Mouse (Mus musculus): ENCODE measurements around the gene Csf1.
"Not testable (repeated sequence)": the region's sequence is repeated elsewhere in the genome, so short reads cannot be mapped to it uniquely, and the experiment has no call there.

Gene Csf1

GRCm38 (mm10) chr3:107750775-107751540 lies 9.3 kb downstream of the Csf1 start:
- in situ Hi-C loops (cut with MboI; ENCODE audit: low sequenced_read_pairs): no loop called here

GRCm38 (mm10) chr3:107749446-107749845 lies 10.8 kb downstream of the Csf1 start:
- in situ Hi-C loops (cut with MboI; ENCODE audit: low sequenced_read_pairs): no loop called here

GRCm38 (mm10) chr3:107748260-107748955 lies 11.9 kb downstream of the Csf1 start:
- in situ Hi-C loops (cut with MboI; ENCODE audit: low sequenced_read_pairs): no loop called here

- in situ Hi-C loops (cut with MboI; ENCODE audit: low sequenced_read_pairs): no loop called here
Measured at GRCm38 (mm10) chr3:107746026-107746425, 14.2 kb downstream of the Csf1 start.

DNA sequence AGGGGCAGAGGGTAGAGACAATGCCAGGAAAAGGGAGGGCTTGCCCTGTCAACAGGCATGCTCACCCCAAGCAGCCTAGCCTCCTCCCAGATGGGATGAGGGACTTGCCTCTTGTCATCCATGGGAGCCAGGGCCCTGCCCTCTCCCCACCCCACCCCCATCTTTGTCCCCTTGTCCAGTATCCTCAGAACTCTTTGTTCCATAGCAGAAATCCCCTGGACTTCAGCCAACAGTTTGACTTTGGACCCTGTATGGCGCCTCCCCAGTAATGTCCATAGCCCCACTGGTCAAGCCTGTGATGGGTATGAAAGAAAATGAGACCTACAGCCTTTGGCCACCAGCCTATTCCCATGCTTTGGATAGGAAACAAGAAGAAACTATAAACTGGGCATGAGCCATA lies 16.6 kb downstream of the Csf1 start:
- in situ Hi-C loops (cut with MboI; ENCODE audit: low sequenced_read_pairs): no loop called here

DNA sequence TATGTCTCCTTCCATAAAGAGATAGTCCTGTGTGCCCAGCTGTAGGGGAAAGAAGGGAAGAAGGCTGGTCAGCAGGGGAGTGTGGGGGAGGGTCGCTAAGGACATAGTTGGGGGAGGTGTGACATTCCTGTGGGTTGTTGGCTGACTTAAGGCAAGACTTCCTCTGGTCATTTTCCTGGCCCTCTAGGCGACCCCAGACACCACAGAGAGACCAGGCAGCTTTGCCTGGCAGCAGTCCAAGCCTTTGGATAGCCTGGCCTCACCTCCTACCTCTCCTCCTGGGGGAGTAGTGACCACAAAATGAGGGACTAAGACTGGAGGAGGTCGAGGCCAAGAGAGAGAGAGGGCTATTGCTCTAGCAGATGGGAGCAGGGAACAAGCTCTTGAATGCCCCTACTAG lies 17.2 kb downstream of the Csf1 start:
- in situ Hi-C loops (cut with MboI; ENCODE audit: low sequenced_read_pairs): no loop called here

- in situ Hi-C loops (cut with MboI; ENCODE audit: low sequenced_read_pairs): no loop called here
Measured at GRCm38 (mm10) chr3:107742071-107742710, 18.1 kb downstream of the Csf1 start.

DNA sequence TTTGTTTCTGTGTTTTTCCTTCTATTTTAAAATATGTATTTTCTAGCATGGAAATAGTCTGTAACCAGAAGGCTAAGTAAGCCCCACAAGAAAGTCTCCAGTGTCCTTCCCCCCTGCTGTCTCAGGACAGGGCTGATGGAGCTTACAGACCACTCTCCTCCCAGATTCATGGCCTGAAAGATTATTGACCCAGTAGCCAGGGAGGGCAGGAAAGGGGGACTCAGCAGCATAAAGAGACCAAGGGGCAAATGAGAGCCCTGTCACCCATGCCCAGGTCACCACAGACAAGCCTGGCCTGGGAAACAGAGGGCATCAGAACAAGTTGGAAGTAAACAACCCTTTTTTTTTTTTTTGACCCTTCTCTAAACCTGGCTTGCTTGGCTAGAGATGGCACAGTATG lies 18.9 kb downstream of the Csf1 start:
- in situ Hi-C loops (cut with MboI; ENCODE audit: low sequenced_read_pairs): no loop called here

GRCm38 (mm10) chr3:107740578-107741207 lies 19.6 kb downstream of the Csf1 start:
- in situ Hi-C loops (cut with MboI; ENCODE audit: low sequenced_read_pairs): no loop called here

GRCm38 (mm10) chr3:107739966-107740365 lies 20.3 kb downstream of the Csf1 start:
- in situ Hi-C loops (cut with MboI; ENCODE audit: low sequenced_read_pairs): no loop called here

- in situ Hi-C loops (cut with MboI; ENCODE audit: low sequenced_read_pairs): no loop called here
Measured at GRCm38 (mm10) chr3:107739456-107739855, 20.8 kb downstream of the Csf1 start.

- in situ Hi-C loops (cut with MboI; ENCODE audit: low sequenced_read_pairs): no loop called here
Measured at GRCm38 (mm10) chr3:107738620-107739019, 21.6 kb downstream of the Csf1 start.

- in situ Hi-C loops (cut with MboI; ENCODE audit: low sequenced_read_pairs): no loop called here
Measured at GRCm38 (mm10) chr3:107737609-107738190, 22.6 kb downstream of the Csf1 start.

GRCm38 (mm10) chr3:107735620-107736019 lies 24.6 kb downstream of the Csf1 start:
- in situ Hi-C loops (cut with MboI; ENCODE audit: low sequenced_read_pairs): not testable (repeated sequence)

DNA sequence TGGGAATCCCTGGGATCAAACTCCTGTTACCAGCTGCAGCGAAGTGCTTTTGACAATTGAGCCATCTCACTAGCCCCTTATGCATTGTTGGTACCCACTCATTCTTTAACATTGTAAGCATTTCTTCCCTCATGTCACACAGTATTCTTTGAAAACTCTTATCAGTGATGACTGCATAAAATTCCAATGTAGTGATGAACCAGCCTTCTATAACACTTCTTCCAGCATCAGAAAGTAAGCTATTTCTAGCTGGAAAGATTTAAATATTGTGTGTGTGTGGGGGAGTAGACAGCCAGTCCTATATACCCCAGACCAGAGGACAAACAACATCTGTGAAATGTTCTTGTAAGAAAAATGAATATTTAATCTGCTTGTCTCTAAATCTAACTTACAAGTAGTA lies 26.9 kb downstream of the Csf1 start:
- in situ Hi-C loops (cut with MboI; ENCODE audit: low sequenced_read_pairs): no loop called here

- in situ Hi-C loops (cut with MboI; ENCODE audit: low sequenced_read_pairs): no loop called here
Measured at GRCm38 (mm10) chr3:107730236-107730635, 30.0 kb downstream of the Csf1 start.

DNA sequence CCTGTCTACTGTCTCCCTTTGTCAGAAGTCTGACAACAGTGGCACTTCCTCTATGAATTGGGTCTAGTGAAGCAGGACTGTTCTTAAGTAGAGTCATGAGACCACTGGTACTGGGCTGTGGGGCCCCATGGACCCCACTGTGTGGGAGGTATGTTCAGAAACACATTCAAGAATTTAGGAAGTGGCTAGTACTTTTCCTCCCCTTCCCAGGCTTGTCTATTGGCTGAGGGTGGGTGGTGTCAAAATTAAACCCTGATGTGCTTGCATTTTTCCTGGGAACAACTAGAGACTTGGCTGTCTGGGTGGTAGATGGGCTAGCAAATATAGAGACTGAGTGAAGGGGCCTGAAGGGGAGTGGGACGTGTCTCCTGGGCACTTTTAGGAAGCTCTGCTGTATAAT lies 31.8 kb downstream of the Csf1 start:
- in situ Hi-C loops (cut with MboI; ENCODE audit: low sequenced_read_pairs): no loop called here

DNA sequence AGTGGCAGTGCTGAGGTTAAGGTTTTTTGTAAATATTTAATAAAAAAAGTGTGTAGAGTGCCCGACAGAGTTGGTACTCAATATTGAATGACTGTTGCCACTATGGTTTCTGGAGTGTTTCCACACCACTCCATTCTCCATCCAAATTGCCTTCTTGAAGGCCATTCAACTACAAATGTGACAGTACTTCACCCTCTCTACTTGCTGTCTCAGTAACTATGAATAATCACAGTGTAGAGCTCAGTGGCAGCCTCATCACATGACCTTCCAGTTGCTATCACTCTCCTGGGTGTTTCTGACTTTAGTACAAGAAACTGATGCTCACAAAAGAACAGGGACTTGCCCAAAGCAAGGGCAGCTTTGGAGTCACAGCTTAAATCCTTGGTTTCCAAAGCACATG lies 44.3 kb downstream of the Csf1 start:
- in situ Hi-C loops (cut with MboI; ENCODE audit: low sequenced_read_pairs): no loop called here

GRCm38 (mm10) chr3:107714276-107714933 lies 45.9 kb downstream of the Csf1 start:
- in situ Hi-C loops (cut with MboI; ENCODE audit: low sequenced_read_pairs): no loop called here

DNA sequence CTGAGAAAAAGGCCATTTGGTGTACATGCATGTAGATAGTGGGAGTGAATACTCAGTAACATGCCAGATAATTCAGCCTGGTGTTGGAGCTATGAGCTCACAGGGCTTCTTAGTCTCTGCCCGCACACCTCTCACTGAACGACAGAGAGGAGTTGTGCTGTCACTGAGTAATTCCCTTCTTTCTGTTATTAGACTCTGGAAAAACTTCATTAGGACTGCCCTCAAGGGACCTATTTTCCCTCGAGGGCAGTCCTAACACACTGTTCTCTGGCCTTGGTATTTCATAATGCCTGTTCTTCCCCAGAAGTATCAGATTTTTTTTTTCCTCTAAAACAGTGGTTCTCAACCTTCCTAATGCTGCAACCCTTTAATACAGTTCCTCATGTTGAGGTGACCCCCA lies 48.2 kb downstream of the Csf1 start:
- in situ Hi-C loops (cut with MboI; ENCODE audit: low sequenced_read_pairs): no loop called here

DNA sequence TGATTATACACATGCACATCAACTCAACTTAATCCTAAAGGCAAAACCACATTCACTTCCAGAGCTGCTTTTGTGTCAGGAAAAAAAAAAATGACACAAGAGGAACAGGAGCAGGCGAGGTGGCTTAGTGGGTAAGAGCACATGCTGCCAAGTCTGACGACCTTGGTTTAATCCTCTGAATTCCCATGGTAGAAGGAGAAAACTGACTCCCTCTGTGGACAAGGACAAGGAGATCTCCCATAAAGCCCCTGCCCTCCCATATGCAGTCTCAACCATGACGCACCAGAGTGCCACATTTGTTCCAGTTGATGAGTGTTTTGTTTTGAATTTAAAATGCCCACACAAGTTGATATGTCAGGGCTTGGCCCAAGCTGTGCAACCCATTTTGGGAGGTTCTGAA lies 51.1 kb downstream of the Csf1 start:
- in situ Hi-C loops (cut with MboI; ENCODE audit: low sequenced_read_pairs): no loop called here

All from CH12F3 (cell line).